Mouse (Mus musculus): ENCODE measurements around the gene Vars2. TPM values are rescaled to one million over a fixed set of nuclear protein-coding genes. Genes with fewer than 3 reads are reported as not detected.
A peak's percentile ranks its signal among the peaks of the same experiment; 100 is the strongest.

The Vars2 gene
- polyA plus RNA-seq, 1 experiment from 2014 or later: 6.3 TPM

DNA sequence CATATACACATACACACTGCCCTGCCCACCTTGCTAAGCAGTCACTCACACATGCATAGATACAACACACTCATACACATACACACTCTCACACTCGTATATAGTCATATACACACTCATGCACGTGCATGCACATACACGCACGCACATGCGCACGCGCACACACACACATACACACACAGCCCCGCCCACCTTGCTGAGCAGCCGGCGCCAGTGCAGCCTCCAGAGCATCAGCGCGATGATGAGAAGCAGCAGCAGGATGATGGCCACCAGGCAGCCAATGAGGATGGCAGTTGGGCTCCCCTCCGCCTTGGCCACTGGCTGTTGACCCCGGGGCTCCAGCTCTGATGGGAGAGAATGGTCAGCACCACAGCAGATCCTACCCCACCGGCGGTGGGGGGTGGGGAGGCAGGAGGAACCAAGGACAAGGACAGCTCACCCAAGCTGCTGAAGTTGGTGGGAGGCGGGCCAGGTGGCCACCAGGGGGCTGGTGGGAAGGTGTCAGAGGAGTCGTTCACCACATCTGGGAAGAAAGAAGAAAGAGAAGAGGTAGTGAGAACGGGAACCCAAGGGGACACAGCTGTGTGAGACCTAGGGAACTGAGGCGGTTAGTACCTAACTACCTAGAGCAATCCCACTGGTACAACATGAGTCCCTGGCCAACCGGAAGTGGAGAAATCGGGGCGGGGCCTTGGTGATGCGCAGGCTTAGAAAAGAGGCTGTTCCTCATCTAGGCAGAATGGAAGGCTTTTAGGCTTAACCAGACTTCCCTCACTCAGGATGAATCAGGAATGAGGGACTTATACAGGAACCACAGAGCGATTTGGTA is 21.2 kb upstream of the Vars2 start:
- ATAC-seq: no peak
- Histone ChIP-seq H3K9ac (ENCODE audit: low read depth, low read length) (no peak overlapping the region), H3K4me3 (ENCODE audit: low read depth, low read length) (no peak overlapping the region), H3K27ac (ENCODE audit: low read depth, low read length) (peak overlapping the region; percentile 21; the same call in 1 of the 2 replicates), H3K4me2 (replicated peaks; ENCODE audit: low read depth) (no peak overlapping the region), H3K9me3 (ENCODE audit: control insufficient read depth) (no peaks in the 10 kb centered on the region), H3K27me3 (replicated peaks; ENCODE audit: control insufficient read depth, insufficient read depth, low read length) (no peaks in the 10 kb centered on the region), H3K4me1 (replicated peaks; ENCODE audit: control insufficient read depth, insufficient read depth, low read length) (no peaks in the 10 kb centered on the region), H3K36me3 (ENCODE audit: control insufficient read depth, insufficient read depth) (peaks cover 97% of the 10 kb centered on the region)
- no peak for TF ChIP-seq CTCF (IDR thresholded peaks at IDR 0.05; ENCODE audit: low read depth)
- WGBS: 82% methylated on average over 25 of the region's 25 CpGs

DNA sequence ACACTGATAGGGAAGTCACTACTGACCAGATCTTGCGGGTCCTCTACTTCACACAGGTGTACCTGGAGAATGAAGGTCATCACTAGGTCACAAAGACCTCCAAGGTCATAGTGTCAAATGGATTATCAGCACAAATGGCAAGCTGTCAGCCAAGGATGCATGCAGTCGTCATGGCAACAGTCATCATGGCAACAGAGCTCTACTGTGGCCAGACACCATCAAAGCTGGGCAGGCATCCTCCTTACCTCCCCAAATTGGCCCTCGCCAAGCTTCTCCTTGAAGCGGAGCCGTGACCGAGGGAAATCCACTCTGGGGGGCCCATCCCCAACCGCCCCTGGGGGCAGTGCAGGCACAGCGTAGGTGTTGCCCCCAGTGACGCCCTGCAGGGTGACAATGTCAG is 17.7 kb upstream of the Vars2 start:
- Histone ChIP-seq H3K4me1 (replicated peaks; ENCODE audit: control insufficient read depth, insufficient read depth, low read length) (no peaks in the 10 kb centered on the region), H3K4me3 (ENCODE audit: low read depth, low read length) (no peak overlapping the region), H3K9ac (ENCODE audit: low read depth, low read length) (no peak overlapping the region), H3K27me3 (replicated peaks; ENCODE audit: control insufficient read depth, insufficient read depth, low read length) (no peaks in the 10 kb centered on the region), H3K27ac (ENCODE audit: low read depth, low read length) (no peak overlapping the region), H3K4me2 (replicated peaks; ENCODE audit: low read depth) (no peak overlapping the region), H3K36me3 (ENCODE audit: control insufficient read depth, insufficient read depth) (peaks cover 78% of the 10 kb centered on the region), H3K9me3 (ENCODE audit: control insufficient read depth) (no peaks in the 10 kb centered on the region)
- WGBS: 75% methylated on average over 9 of the region's 9 CpGs
- no peak for TF ChIP-seq CTCF (IDR thresholded peaks at IDR 0.05; ENCODE audit: low read depth)
- no peak for ATAC-seq

GRCm38 (mm10) chr17:35681986-35682385 is 14.6 kb upstream of the Vars2 start:
- Histone ChIP-seq H3K4me3 (ENCODE audit: low read depth, low read length) (no peak overlapping the region), H3K9me3 (ENCODE audit: control insufficient read depth) (no peaks in the 10 kb centered on the region), H3K4me2 (replicated peaks; ENCODE audit: low read depth) (no peak overlapping the region), H3K9ac (ENCODE audit: low read depth, low read length) (no peak overlapping the region), H3K27me3 (replicated peaks; ENCODE audit: control insufficient read depth, insufficient read depth, low read length) (no peaks in the 10 kb centered on the region), H3K36me3 (ENCODE audit: control insufficient read depth, insufficient read depth) (peaks cover 47% of the 10 kb centered on the region), H3K4me1 (replicated peaks; ENCODE audit: control insufficient read depth, insufficient read depth, low read length) (no peaks in the 10 kb centered on the region), H3K27ac (ENCODE audit: low read depth, low read length) (no peak overlapping the region)
- WGBS: 88% methylated on average over 13 of the region's 13 CpGs
- ATAC-seq: no peak
- TF ChIP-seq CTCF (IDR thresholded peaks at IDR 0.05; ENCODE audit: low read depth): no peak

- Histone ChIP-seq H3K9ac (ENCODE audit: low read depth, low read length) (no peak overlapping the region), H3K4me1 (replicated peaks; ENCODE audit: control insufficient read depth, insufficient read depth, low read length) (no peaks in the 10 kb centered on the region), H3K4me3 (ENCODE audit: low read depth, low read length) (no peak overlapping the region), H3K27ac (ENCODE audit: low read depth, low read length) (no peak overlapping the region), H3K9me3 (ENCODE audit: control insufficient read depth) (no peaks in the 10 kb centered on the region), H3K27me3 (replicated peaks; ENCODE audit: control insufficient read depth, insufficient read depth, low read length) (no peaks in the 10 kb centered on the region), H3K4me2 (replicated peaks; ENCODE audit: low read depth) (no peak overlapping the region), H3K36me3 (ENCODE audit: control insufficient read depth, insufficient read depth) (peaks cover 34% of the 10 kb centered on the region)
- TF ChIP-seq CTCF (IDR thresholded peaks at IDR 0.05; ENCODE audit: low read depth): no peak
- 56% methylated on average over 6 of the region's 6 CpGs for WGBS
- ATAC-seq: no peak
These were observed 13.2 kb upstream of the Vars2 start for GRCm38 (mm10) chr17:35680591-35680990.

DNA sequence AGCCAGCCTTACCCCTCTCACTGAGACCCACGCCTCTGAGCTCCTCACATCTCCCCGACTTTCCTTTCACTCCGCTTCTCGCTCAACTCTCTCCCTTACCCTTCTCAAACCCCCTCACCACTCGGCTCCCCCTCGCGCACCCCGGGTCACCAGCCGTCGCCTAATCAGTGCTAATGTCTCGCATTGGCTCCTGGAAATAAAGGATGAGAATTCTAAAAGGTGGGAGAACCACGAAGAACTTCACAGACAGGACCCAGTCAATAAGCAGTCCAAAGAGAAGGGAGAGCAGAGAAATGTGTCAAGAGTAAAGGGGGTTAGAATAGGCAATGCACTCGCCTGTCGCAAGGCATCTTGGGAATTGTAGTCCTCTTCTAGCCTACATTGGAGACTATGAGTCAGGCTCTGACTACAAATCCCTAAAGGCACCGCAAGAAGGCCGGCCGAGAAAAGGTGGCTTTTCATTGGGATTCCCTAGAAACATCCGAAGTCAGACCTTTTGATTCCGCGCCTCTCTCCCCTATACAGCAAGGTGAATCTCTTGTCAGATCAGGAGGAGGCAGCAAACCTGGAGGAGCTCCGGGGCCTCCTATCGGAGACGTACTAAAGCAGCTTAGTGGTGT is 6.1 kb upstream of the Vars2 start, which contains the start of gene Gtf2h4:
TSS of gene Gtf2h4 (minus strand) at position 324 of the 620 bp plus-strand sequence.
- H3K4me2 ChIP-seq (replicated peaks; ENCODE audit: low read depth): peak within 1 kb of the TSS; percentile 83
- no peaks in the 10 kb centered on the region for H3K27me3 ChIP-seq (replicated peaks; ENCODE audit: control insufficient read depth, insufficient read depth, low read length)
- ATAC-seq: peak; percentile 95
- H3K27ac ChIP-seq (ENCODE audit: low read depth, low read length): no peak within 1 kb of the TSS
- no peaks in the 10 kb centered on the region for H3K4me1 ChIP-seq (replicated peaks; ENCODE audit: control insufficient read depth, insufficient read depth, low read length)
- H3K36me3 ChIP-seq (ENCODE audit: control insufficient read depth, insufficient read depth): peaks cover 15% of the 10 kb centered on the region
- peak; percentile 40 for TF ChIP-seq CTCF (IDR thresholded peaks at IDR 0.05; ENCODE audit: low read depth)
- H3K4me3 ChIP-seq (ENCODE audit: low read depth, low read length): peak within 1 kb of the TSS; percentile 59
- no peaks in the 10 kb centered on the region for H3K9me3 ChIP-seq (ENCODE audit: control insufficient read depth)
- 1% methylated on average over 23 of the region's 23 CpGs for WGBS
- H3K9ac ChIP-seq (ENCODE audit: low read depth, low read length): peak within 1 kb of the TSS; percentile 80

DNA sequence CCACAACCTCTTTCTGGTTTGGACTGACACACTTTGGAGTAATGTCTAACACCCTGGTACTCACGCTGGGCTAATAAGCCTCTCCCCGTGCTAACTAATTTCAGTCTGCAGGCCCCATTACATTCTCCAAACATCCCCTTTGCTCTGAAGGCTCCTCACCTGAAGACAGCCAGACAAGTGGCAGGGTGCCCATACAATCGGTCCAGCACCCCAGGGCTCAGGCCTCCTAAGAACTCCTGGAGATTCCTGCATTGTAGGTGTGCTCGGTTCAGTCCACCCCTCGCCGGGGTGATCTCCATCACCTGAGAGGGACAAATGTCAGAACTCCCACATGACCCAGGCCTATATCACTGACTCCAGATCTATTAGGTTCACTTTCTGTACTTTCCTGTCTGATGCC is 5.1 kb upstream of the Vars2 start:
- TF ChIP-seq CTCF (IDR thresholded peaks at IDR 0.05; ENCODE audit: low read depth): no peak
- no peak overlapping the region for H3K4me3 ChIP-seq (ENCODE audit: low read depth, low read length)
- no peak overlapping the region for H3K9ac ChIP-seq (ENCODE audit: low read depth, low read length)
- H3K9me3 ChIP-seq (ENCODE audit: control insufficient read depth): no peaks in the 10 kb centered on the region
- no peak overlapping the region for H3K4me2 ChIP-seq (replicated peaks; ENCODE audit: low read depth)
- H3K4me1 ChIP-seq (replicated peaks; ENCODE audit: control insufficient read depth, insufficient read depth, low read length): no peaks in the 10 kb centered on the region
- H3K27ac ChIP-seq (ENCODE audit: low read depth, low read length): no peak overlapping the region
- ATAC-seq: no peak
- H3K36me3 ChIP-seq (ENCODE audit: control insufficient read depth, insufficient read depth): peaks cover 15% of the 10 kb centered on the region
- 84% methylated on average over 6 of the region's 6 CpGs for WGBS
- no peaks in the 10 kb centered on the region for H3K27me3 ChIP-seq (replicated peaks; ENCODE audit: control insufficient read depth, insufficient read depth, low read length)

All from intestine, postnatal 0 days (tissue).